Mouse (Mus musculus) erythroblast, adult 5-6 weeks (primary cell): Measurements from ENCODE around the gene Cst6. TPM values are rescaled to one million over a fixed set of nuclear protein-coding genes. Genes with fewer than 3 reads are reported as not detected.

Experiments used
- ATAC-seq: replicated peaks from 2 replicates; pipeline ENCODE4 v1.8.0; 2016; ENCODE audit warnings: moderate number of reproducible peaks, mild to moderate bottlenecking, moderate TSS enrichment, inconsistent platforms; ENCODE audit not compliant: poor library complexity, low FRiP score, severe bottlenecking
- total RNA-seq, 2 experiments: library from RNA; stranded (forward) in 1 of 2; stranded (reverse) in 1 of 2; fragments of 150-400 nt in 1 of 2; fragments of 200-764, 138-1000 nt in 1 of 2; gene quantifications; 2 replicates each; pipeline versions ENCODE4 v1.2.3 to v1.2.4; 2015 to 2017; ENCODE audit warnings: low replicate concordance in 2 of 2

The Cst6 gene
- total RNA-seq, 2 experiments from 2014 or later, result not detected

GRCm38 (mm10) chr19:5295736-5296075, 53.7 kb downstream of the Cst6 start:
- peak; percentile 68 for ATAC-seq

GRCm38 (mm10) chr19:5294972-5295735, 54.2 kb downstream of the Cst6 start, which contains the start of gene Sf3b2:
Gene Sf3b2, minus strand, starts transcription at chr19:5295455.
- ATAC-seq, result peak; percentile 98

Other genes starting within 250 kb of the Cst6 start
- 14.4 and 23.6 TPM in 2 replicates for gene Rab1b, start 242.5 kb downstream of the Cst6 start, total RNA-seq (2015; ENCODE audit: low replicate concordance)
- 19.4 and 22.9 TPM in 2 replicates for gene Rab1b, start 242.5 kb downstream of the Cst6 start, total RNA-seq (2017; ENCODE audit: low replicate concordance)
- 4.2 TPM in 1 of 2 replicates, not detected in the other for gene Klc2, start 231.0 kb downstream of the Cst6 start, total RNA-seq (2015; ENCODE audit: low replicate concordance)
- 1.4 TPM in 1 of 2 replicates, not detected in the other for gene Klc2, start 231.0 kb downstream of the Cst6 start, total RNA-seq (2017; ENCODE audit: low replicate concordance)
- 7.7 and 8.1 TPM in 2 replicates for gene Pacs1, start 76.5 kb downstream of the Cst6 start, total RNA-seq (2015; ENCODE audit: low replicate concordance)
- gene Pacs1, start 76.5 kb downstream of the Cst6 start, total RNA-seq (2017; ENCODE audit: low replicate concordance), result 5.3 and 7.0 TPM in 2 replicates
- gene Sf3b2, start 54.1 kb downstream of the Cst6 start, total RNA-seq (2015; ENCODE audit: low replicate concordance), result 38.5 and 55.0 TPM in 2 replicates
- gene Sf3b2, start 54.1 kb downstream of the Cst6 start, total RNA-seq (2017; ENCODE audit: low replicate concordance), result 59.6 and 76.3 TPM in 2 replicates
- gene Gal3st3, start 51.2 kb downstream of the Cst6 start, total RNA-seq (2015; ENCODE audit: low replicate concordance), result not detected in 2 replicates
- not detected in 2 replicates for gene Gal3st3, start 51.2 kb downstream of the Cst6 start, total RNA-seq (2017; ENCODE audit: low replicate concordance)
- not detected in 2 replicates for gene Catsper1, start 13.8 kb downstream of the Cst6 start, total RNA-seq (2015; ENCODE audit: low replicate concordance)
- not detected in 2 replicates for gene Catsper1, start 13.8 kb downstream of the Cst6 start, total RNA-seq (2017; ENCODE audit: low replicate concordance)
- 7.3 and 12.3 TPM in 2 replicates for gene Eif1ad, start 17.2 kb upstream of the Cst6 start, total RNA-seq (2015; ENCODE audit: low replicate concordance)
- 14.7 and 18.7 TPM in 2 replicates for gene Eif1ad, start 17.2 kb upstream of the Cst6 start, total RNA-seq (2017; ENCODE audit: low replicate concordance)
- 77.5 and 144 TPM in 2 replicates for gene Banf1, start 17.6 kb upstream of the Cst6 start, total RNA-seq (2015; ENCODE audit: low replicate concordance)
- gene Banf1, start 17.6 kb upstream of the Cst6 start, total RNA-seq (2017; ENCODE audit: low replicate concordance), result 5.9 and 14.1 TPM in 2 replicates
- 28.4 and 63.2 TPM in 2 replicates for gene Sart1, start 39.1 kb upstream of the Cst6 start, total RNA-seq (2015; ENCODE audit: low replicate concordance)
- gene Sart1, start 39.1 kb upstream of the Cst6 start, total RNA-seq (2017; ENCODE audit: low replicate concordance), result 28.5 and 48.2 TPM in 2 replicates
- gene Tsga10ip, start 53.0 kb upstream of the Cst6 start, total RNA-seq (2015; ENCODE audit: low replicate concordance), result 2.5 TPM in 1 of 2 replicates, not detected in the other
- gene Tsga10ip, start 53.0 kb upstream of the Cst6 start, total RNA-seq (2017; ENCODE audit: low replicate concordance), result not detected in 2 replicates
- 15.0 and 32.4 TPM in 2 replicates for gene Drap1, start 75.4 kb upstream of the Cst6 start, total RNA-seq (2015; ENCODE audit: low replicate concordance)
- 15.8 and 18.0 TPM in 2 replicates for gene Drap1, start 75.4 kb upstream of the Cst6 start, total RNA-seq (2017; ENCODE audit: low replicate concordance)
- gene AI837181, start 75.6 kb upstream of the Cst6 start, total RNA-seq (2015; ENCODE audit: low replicate concordance), result 14.8 and 16.1 TPM in 2 replicates
- 5.3 and 7.7 TPM in 2 replicates for gene AI837181, start 75.6 kb upstream of the Cst6 start, total RNA-seq (2017; ENCODE audit: low replicate concordance)
- gene Fosl1, start 98.0 kb upstream of the Cst6 start, total RNA-seq (2015; ENCODE audit: low replicate concordance), result 0.42 TPM in 1 of 2 replicates, not detected in the other
- not detected in 2 replicates for gene Fosl1, start 98.0 kb upstream of the Cst6 start, total RNA-seq (2017; ENCODE audit: low replicate concordance)
- gene Ccdc85b, start 108.3 kb upstream of the Cst6 start, total RNA-seq (2015; ENCODE audit: low replicate concordance), result 0.38 TPM in 1 of 2 replicates, not detected in the other
- 0.14 and 0.17 TPM in 2 replicates for gene Ccdc85b, start 108.3 kb upstream of the Cst6 start, total RNA-seq (2017; ENCODE audit: low replicate concordance)
- gene Fibp, start 111.0 kb upstream of the Cst6 start, total RNA-seq (2015; ENCODE audit: low replicate concordance), result 13.2 and 15.2 TPM in 2 replicates
- gene Fibp, start 111.0 kb upstream of the Cst6 start, total RNA-seq (2017; ENCODE audit: low replicate concordance), result 17.6 and 19.0 TPM in 2 replicates
- not detected in 2 replicates for gene Ctsw, start 118.9 kb upstream of the Cst6 start, total RNA-seq (2015; ENCODE audit: low replicate concordance)
- gene Ctsw, start 118.9 kb upstream of the Cst6 start, total RNA-seq (2017; ENCODE audit: low replicate concordance), result not detected in 2 replicates
- not detected in 2 replicates for gene Efemp2, start 124.4 kb upstream of the Cst6 start, total RNA-seq (2015; ENCODE audit: low replicate concordance)
- 3.4 TPM in 1 of 2 replicates, not detected in the other for gene Efemp2, start 124.4 kb upstream of the Cst6 start, total RNA-seq (2017; ENCODE audit: low replicate concordance)
- gene Mus81, start 138.8 kb upstream of the Cst6 start, total RNA-seq (2015; ENCODE audit: low replicate concordance), result 12.5 and 18.6 TPM in 2 replicates
- 1.8 and 8.3 TPM in 2 replicates for gene Mus81, start 138.8 kb upstream of the Cst6 start, total RNA-seq (2017; ENCODE audit: low replicate concordance)
- 516 and 540 TPM in 2 replicates for gene Cfl1, start 140.9 kb upstream of the Cst6 start, total RNA-seq (2015; ENCODE audit: low replicate concordance)
- gene Cfl1, start 140.9 kb upstream of the Cst6 start, total RNA-seq (2017; ENCODE audit: low replicate concordance), result 293 and 380 TPM in 2 replicates
- not detected in 2 replicates for gene 1700020D05Rik, start 154.2 kb upstream of the Cst6 start, total RNA-seq (2015; ENCODE audit: low replicate concordance)
- 1.1 and 1.3 TPM in 2 replicates for gene 1700020D05Rik, start 154.2 kb upstream of the Cst6 start, total RNA-seq (2017; ENCODE audit: low replicate concordance)
- 1.9 and 2.9 TPM in 2 replicates for gene Snx32, start 161.0 kb upstream of the Cst6 start, total RNA-seq (2015; ENCODE audit: low replicate concordance)
- 11.7 and 13.4 TPM in 2 replicates for gene Snx32, start 161.0 kb upstream of the Cst6 start, total RNA-seq (2017; ENCODE audit: low replicate concordance)
- not detected in 2 replicates for gene Ovol1, start 211.1 kb upstream of the Cst6 start, total RNA-seq (2015; ENCODE audit: low replicate concordance)
- gene Ovol1, start 211.1 kb upstream of the Cst6 start, total RNA-seq (2017; ENCODE audit: low replicate concordance), result not detected in 2 replicates
- 2.9 and 5.2 TPM in 2 replicates for gene Ap5b1, start 218.5 kb upstream of the Cst6 start, total RNA-seq (2015; ENCODE audit: low replicate concordance)
- gene Ap5b1, start 218.5 kb upstream of the Cst6 start, total RNA-seq (2017; ENCODE audit: low replicate concordance), result 1.8 and 4.7 TPM in 2 replicates